Mouse (Mus musculus): Measurements from ENCODE around the gene Lyl1.

- no peak for TF ChIP-seq CTCF (IDR thresholded peaks at IDR 0.05; ENCODE audit: extremely low read depth, insufficient read length, insufficient replicate concordance, low read depth, low read length)
- no peak for TF ChIP-seq POLR2A (IDR thresholded peaks at IDR 0.05; ENCODE audit: low read depth, low read length)
These were observed 6.8 kb downstream of the Lyl1 start for GRCm38 (mm10) chr8:84708071-84708541.
